Mouse (Mus musculus) liver, embryonic 15.5 days (tissue): ENCODE measurements around the gene Capn5. TPM values are rescaled to one million over a fixed set of nuclear protein-coding genes. Genes with fewer than 3 reads are reported as not detected.
"Not testable (repeated sequence)": the region's sequence is repeated elsewhere in the genome, so short reads cannot be mapped to it uniquely, and the experiment has no call there.

ENCODE experiments used
- ATAC-seq: fragments of 200-750 bp; cut with Nextera tagmentation; 2 replicates; pipeline ENCODE4 v1.8.0; 2017; ENCODE audit warnings: moderate number of reproducible peaks, mild to moderate bottlenecking, moderate library complexity; ENCODE audit not compliant: insufficient read depth
- H3K27ac ChIP-seq: fragments of 300-500 bp; sonication (generic); replicated peaks from 2 replicates; pipeline ENCODE4 v1.5.1; 2015; ENCODE audit warnings: mild to moderate bottlenecking, inconsistent platforms
- H3K27me3 ChIP-seq: fragments of 300-500 bp; sonication (generic); 2 replicates; pipeline ENCODE4 v1.6.1; 2015; ENCODE audit warnings: mild to moderate bottlenecking, inconsistent platforms
- H3K36me3 ChIP-seq: fragments of 300-500 bp; sonication (generic); replicated peaks from 2 replicates; pipeline ENCODE4 v1.6.1; 2015; ENCODE audit warnings: moderate library complexity, mild to moderate bottlenecking, inconsistent platforms
- H3K4me1 ChIP-seq: fragments of 300-500 bp; sonication (generic); replicated peaks from 2 replicates; pipeline ENCODE4 v1.6.1; 2015; ENCODE audit warnings: inconsistent platforms
- H3K4me2 ChIP-seq: fragments of 300-500 bp; sonication (generic); 2 replicates; pipeline ENCODE4 v1.6.1; 2015; ENCODE audit warnings: moderate library complexity, mild to moderate bottlenecking, inconsistent platforms
- H3K4me3 ChIP-seq: fragments of 300-500 bp; sonication (generic); replicated peaks from 2 replicates; pipeline ENCODE4 v1.5.1; 2015; ENCODE audit warnings: mild to moderate bottlenecking, inconsistent platforms
- H3K9ac ChIP-seq: fragments of 300-500 bp; sonication (generic); 2 replicates; pipeline ENCODE4 v1.6.1; 2015; ENCODE audit warnings: moderate library complexity, mild to moderate bottlenecking, inconsistent platforms
- H3K9me3 ChIP-seq: fragments of 300-500 bp; sonication (generic); replicated peaks from 2 replicates; pipeline ENCODE4 v1.6.1; 2016; ENCODE audit warnings: inconsistent platforms
- WGBS: fragments of 180-500 bp; shearing (Covaris S2); methylation state at CpG from one replicate; pipeline ENCODE4 v1.1.7; 2015; ENCODE audit warnings: mixed read lengths; ENCODE audit not compliant: insufficient replicate concordance; 5-methylcytosine and 5-hydroxymethylcytosine counted together
- polyA plus RNA-seq: library from polyadenylated mRNA; unstranded; fragments of >200 nt; fragmentation: Nextera tagmentation; extraction: Ambion mirVana; gene quantifications from 2 replicates; pipeline ENCODE4 v1.2.1, GENCODE M21; 2015

The Capn5 gene
- polyA plus RNA-seq, 1 experiment from 2014 or later: 14.3 TPM

DNA sequence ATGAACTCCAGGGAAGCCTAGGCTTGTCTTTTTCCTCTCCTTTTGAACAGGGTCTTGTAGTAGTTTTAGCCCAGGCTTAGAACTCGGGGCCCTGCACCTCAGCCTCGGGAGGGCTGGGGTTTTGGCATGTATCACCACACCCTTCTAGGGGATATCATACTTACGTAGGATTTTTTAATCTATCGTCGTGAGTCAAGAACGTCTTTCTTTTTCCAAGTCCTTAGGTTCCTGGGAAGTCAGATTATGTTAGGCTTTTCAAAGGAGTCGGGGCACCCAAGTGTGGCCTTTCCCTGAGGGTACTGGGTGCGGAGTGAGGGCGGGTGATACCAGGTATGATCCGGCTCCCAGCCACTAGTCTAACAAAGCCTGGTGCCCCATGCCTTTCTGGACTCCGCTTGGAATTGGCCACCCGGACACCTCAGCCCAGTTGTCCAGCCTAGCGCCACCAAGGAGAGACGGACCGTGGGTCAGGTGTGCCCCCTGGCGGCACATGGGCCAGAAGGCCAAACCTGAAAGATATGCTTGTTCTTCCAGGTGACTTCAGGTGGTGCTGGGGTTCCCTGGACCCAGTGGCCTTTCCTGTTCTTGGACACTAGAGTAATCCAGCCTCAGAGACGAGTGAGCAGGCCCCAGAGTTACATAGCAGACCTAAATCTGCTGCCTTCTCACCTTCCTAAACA, 13.6 kb upstream of the Capn5 start:
- 0 out of 2 replicates have a peak, but pooled peaks have one; percentile 13 for ATAC-seq
- H3K27me3 ChIP-seq: peaks cover 54% of the 10 kb centered on the region
- H3K4me3 ChIP-seq: no peak overlapping the region
- H3K4me1 ChIP-seq: peaks cover 30% of the 10 kb centered on the region
- WGBS: 55% methylated on average over 17 of the region's 17 CpGs
- no peaks in the 10 kb centered on the region for H3K9me3 ChIP-seq
- no peaks in the 10 kb centered on the region for H3K36me3 ChIP-seq
- H3K4me2 ChIP-seq: no peak overlapping the region
- no peak overlapping the region for H3K27ac ChIP-seq
- no peak overlapping the region for H3K9ac ChIP-seq

DNA sequence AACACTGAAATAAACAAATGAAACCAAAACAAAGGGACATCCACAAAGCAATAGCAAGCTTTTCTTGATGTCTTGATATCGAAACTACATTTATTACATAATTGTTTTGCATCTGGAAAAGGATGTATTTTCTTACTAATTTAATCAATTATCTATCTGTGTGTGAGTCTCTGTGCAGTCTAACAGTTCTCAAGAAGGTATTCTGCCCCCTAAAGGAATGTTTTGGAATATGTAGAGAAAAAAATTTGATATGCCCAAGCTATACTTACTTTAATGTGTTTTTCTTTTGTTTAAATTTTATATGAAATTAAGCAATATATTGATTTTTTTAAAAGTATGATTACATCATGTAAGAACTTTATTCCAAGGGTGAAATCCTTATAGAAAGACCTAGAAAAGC, 12.5 kb upstream of the Capn5 start:
- H3K27ac ChIP-seq: no peak overlapping the region
- H3K27me3 ChIP-seq: peaks cover 42% of the 10 kb centered on the region
- WGBS: 56% methylated on average over 1 of the region's 1 CpGs
- no peaks in the 10 kb centered on the region for H3K36me3 ChIP-seq
- H3K4me3 ChIP-seq: no peak overlapping the region
- peaks cover 30% of the 10 kb centered on the region for H3K4me1 ChIP-seq
- no peak overlapping the region for H3K4me2 ChIP-seq
- no peaks in the 10 kb centered on the region for H3K9me3 ChIP-seq
- ATAC-seq: no peak
- H3K9ac ChIP-seq: no peak overlapping the region

- Histone ChIP-seq H3K4me3 (no peak overlapping the region), H3K36me3 (no peaks in the 10 kb centered on the region), H3K9ac (no peak overlapping the region), H3K4me2 (no peak overlapping the region), H3K4me1 (peaks cover 30% of the 10 kb centered on the region), H3K9me3 (no peaks in the 10 kb centered on the region), H3K27me3 (peaks cover 34% of the 10 kb centered on the region), H3K27ac (peak overlapping the region; percentile 42)
- ATAC-seq: 0 out of 2 replicates have a peak, but pooled peaks have one; percentile 14
- WGBS: 26% methylated on average over 3 of the region's 3 CpGs
Measured at GRCm38 (mm10) chr7:98189745-98190144, 11.7 kb upstream of the Capn5 start.

DNA sequence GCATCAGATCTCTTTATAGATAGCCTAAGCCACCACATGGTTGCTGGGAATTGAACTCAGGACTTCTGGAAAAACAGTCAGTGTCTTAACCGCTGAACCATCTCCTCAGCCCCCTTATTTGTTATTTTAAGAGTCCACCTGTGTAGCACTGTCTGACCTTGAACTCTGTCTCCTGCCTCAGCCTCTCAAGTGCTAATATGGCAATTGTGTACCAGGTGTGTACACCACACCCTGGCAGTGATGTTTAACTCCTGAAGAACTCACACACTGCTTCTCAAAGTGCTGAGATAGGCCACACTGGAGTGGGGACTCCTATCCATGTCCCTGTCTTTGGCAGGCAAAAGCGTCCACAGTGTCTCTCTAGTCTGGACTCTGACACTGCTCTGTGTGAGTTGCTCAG, 10.6 kb upstream of the Capn5 start:
- Histone ChIP-seq H3K9me3 (no peaks in the 10 kb centered on the region), H3K4me3 (no peak overlapping the region), H3K36me3 (no peaks in the 10 kb centered on the region), H3K27ac (no peak overlapping the region), H3K9ac (no peak overlapping the region), H3K4me1 (peaks cover 21% of the 10 kb centered on the region), H3K4me2 (no peak overlapping the region), H3K27me3 (peaks cover 23% of the 10 kb centered on the region)
- no peak for ATAC-seq
- WGBS: 68% methylated on average over 2 of the region's 2 CpGs

DNA sequence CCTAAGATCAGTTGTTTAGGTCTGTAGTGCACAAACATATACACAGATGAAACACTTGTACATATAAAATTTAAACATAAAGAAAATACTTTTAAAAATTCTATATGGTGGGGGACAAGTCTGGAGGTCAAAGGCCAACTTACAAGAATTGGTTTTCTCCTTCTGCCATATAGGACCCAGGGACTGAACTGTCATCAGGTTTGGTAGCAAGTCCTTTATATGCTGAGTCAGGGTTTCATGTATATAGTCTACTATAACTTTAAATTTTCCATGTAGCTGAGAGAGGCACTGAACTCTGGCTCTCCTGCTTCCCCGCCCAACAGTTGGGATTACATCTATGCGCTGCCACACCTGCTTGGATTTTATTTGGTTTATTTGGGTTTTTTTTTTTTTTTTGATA, 10.2 kb upstream of the Capn5 start:
- no peak overlapping the region for H3K27ac ChIP-seq
- 83% methylated on average over 2 of the region's 2 CpGs for WGBS
- peaks cover 19% of the 10 kb centered on the region for H3K27me3 ChIP-seq
- H3K4me1 ChIP-seq: peaks cover 16% of the 10 kb centered on the region
- no peak overlapping the region for H3K4me3 ChIP-seq
- no peak overlapping the region for H3K4me2 ChIP-seq
- no peak overlapping the region for H3K9ac ChIP-seq
- no peak for ATAC-seq
- H3K36me3 ChIP-seq: no peaks in the 10 kb centered on the region
- H3K9me3 ChIP-seq: no peaks in the 10 kb centered on the region

DNA sequence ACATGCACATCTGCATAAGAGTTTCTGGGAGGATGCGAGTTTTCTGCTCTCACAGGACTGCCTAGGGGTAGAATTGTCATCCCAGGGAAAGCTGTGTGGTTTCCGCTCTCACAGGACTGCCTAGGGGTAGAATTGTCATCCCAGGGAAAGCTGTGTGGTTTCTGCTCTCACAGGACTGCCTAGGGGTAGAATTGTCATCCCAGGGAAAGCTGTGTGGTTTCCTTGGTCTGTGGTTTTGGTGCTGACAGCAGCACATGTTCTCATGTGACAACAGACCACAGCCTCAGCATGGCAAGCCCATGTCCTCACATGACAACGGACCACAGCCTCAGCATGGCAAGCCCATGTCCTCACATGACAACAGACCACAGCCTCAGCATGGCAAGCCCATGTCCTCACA, 9.3 kb upstream of the Capn5 start:
- H3K4me1 ChIP-seq: peaks cover 15% of the 10 kb centered on the region
- not testable (repeated sequence) for H3K36me3 ChIP-seq, H3K27me3 ChIP-seq, H3K9ac ChIP-seq, ATAC-seq, H3K9me3 ChIP-seq, H3K4me2 ChIP-seq, H3K4me3 ChIP-seq, H3K27ac ChIP-seq
- 39% methylated on average over 3 of the region's 3 CpGs for WGBS

DNA sequence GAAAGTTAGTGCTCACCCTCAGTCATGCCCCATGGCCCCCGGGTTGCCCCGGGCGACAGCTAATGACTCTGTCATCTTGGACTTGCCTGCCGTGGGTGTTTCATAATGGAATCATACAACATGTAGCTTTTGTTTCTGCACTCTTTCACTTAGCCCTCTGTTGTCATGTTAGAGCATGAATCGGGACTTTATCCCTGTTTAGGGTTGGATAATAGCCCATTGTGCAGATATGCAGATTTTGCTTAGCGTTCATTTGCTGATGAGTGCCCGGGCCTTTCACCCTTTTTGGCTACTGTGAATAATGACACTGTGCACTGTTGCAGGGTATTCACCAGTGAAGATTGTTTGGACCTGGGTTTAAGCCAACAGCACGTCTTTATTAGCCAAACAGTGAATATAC, 8.6 kb upstream of the Capn5 start:
- 70% methylated on average over 8 of the region's 8 CpGs for WGBS
- Histone ChIP-seq H3K27me3 (peaks cover 3% of the 10 kb centered on the region), H3K36me3 (no peaks in the 10 kb centered on the region), H3K27ac (no peak overlapping the region), H3K4me3 (no peak overlapping the region), H3K9me3 (no peaks in the 10 kb centered on the region), H3K9ac (no peak overlapping the region), H3K4me1 (peaks cover 15% of the 10 kb centered on the region), H3K4me2 (no peak overlapping the region)
- no peak for ATAC-seq

DNA sequence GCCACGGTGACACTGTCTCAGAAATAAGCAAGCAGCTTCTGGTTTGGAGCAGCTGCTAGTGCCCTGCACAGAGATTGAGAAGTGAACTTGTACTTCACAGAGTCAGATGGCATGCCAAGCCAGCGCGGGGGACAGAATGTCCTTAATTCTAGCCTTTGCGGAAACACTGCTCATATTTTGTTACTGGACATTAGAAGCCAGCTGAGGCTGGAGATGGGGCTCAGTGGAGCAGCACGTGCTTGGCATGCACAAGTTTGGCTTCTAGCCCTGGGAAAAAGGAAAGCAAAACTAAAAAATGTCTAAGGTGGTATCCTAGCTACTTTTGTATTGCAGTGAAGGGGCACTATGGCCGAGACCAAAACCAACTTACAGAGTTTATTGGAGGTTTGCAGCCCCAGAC, 7.3 kb upstream of the Capn5 start:
- Histone ChIP-seq H3K4me3 (no peak overlapping the region), H3K27ac (no peak overlapping the region), H3K36me3 (no peaks in the 10 kb centered on the region), H3K4me2 (no peak overlapping the region), H3K9ac (no peak overlapping the region), H3K27me3 (no peaks in the 10 kb centered on the region), H3K9me3 (no peaks in the 10 kb centered on the region), H3K4me1 (peaks cover 12% of the 10 kb centered on the region)
- no peak for ATAC-seq
- 72% methylated on average over 6 of the region's 6 CpGs for WGBS

DNA sequence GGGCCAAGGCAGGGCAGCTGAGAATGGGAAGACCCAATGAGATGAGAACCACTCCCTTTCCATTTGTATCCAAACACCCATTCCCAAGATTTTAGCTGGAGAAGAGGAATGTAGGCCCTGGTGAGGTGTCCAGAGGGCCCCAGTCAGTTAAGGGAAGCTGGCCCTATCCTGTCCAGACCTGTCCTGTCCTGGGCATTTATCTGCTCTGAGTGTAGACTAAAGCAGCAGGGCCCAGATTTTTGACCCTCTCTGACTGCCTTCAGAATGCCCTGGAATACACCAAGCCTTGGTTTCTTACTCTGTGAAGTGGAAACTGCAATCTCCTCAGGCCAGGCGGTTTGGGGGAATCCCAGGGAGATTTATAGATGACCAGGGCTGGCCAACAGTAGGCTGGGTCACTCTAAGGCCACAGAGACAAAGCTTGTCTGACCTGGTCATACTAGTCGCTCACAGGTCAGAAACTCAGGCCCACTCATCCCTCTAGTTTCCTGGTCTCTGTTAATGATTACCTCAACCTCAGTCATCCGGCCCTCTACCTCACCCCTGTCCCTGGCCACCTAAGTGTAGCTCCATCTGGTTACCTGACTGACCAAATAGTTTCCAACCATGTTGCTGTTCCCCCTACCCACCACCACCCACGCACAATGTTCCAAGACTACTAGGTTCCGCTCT, 622 bp upstream of the Capn5 start:
- peak; percentile 3 for ATAC-seq
- H3K36me3 ChIP-seq: no peaks in the 10 kb centered on the region
- H3K4me2 ChIP-seq: peak overlapping the region; percentile 88
- no peaks in the 10 kb centered on the region for H3K9me3 ChIP-seq
- H3K4me1 ChIP-seq: peaks cover 59% of the 10 kb centered on the region
- H3K9ac ChIP-seq: peak overlapping the region; percentile 86
- H3K27me3 ChIP-seq: no peaks in the 10 kb centered on the region
- WGBS: 75% methylated on average over 5 of the region's 5 CpGs
- H3K27ac ChIP-seq: peak overlapping the region; percentile 97
- peak overlapping the region; percentile 96 for H3K4me3 ChIP-seq

- H3K9me3 ChIP-seq: no peaks in the 10 kb centered on the region
- H3K36me3 ChIP-seq: no peaks in the 10 kb centered on the region
- no peak for ATAC-seq
- 1% methylated on average over 9 of the region's 9 CpGs for WGBS
- peak overlapping the region; percentile 97 for H3K27ac ChIP-seq
- peak overlapping the region; percentile 88 for H3K4me2 ChIP-seq
- H3K4me3 ChIP-seq: peak overlapping the region; percentile 96
- H3K4me1 ChIP-seq: peaks cover 70% of the 10 kb centered on the region
- no peaks in the 10 kb centered on the region for H3K27me3 ChIP-seq
- H3K9ac ChIP-seq: peak overlapping the region; percentile 86
Measured at GRCm38 (mm10) chr7:98177566-98177928, 527 bp downstream of the Capn5 start.

DNA sequence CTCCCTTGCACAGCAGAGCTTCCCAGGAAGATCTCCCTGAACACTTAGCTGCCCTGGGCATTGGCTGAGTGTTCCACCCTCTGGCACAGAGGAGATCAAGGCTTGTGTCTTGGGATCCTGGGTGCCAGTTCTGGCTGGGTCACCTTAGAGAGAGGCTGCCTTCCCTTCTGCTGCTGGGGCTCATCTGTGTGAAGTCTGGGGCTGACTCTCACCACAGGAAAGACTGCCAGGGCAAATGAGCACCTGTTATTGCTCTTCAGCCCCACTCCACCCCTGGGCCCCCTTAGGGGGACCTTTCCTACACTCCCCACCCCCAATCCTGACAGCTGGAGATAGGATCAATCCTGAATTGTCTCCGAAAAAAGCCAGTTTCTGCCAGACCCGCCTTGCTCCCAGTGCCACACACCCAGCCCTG, 996 bp downstream of the Capn5 start:
- no peak for ATAC-seq
- no peaks in the 10 kb centered on the region for H3K9me3 ChIP-seq
- peak overlapping the region; percentile 97 for H3K27ac ChIP-seq
- no peaks in the 10 kb centered on the region for H3K27me3 ChIP-seq
- peak overlapping the region; percentile 88 for H3K4me2 ChIP-seq
- H3K9ac ChIP-seq: peak overlapping the region; percentile 86
- H3K4me3 ChIP-seq: peak overlapping the region; percentile 96
- no peaks in the 10 kb centered on the region for H3K36me3 ChIP-seq
- peaks cover 75% of the 10 kb centered on the region for H3K4me1 ChIP-seq
- 28% methylated on average over 2 of the region's 2 CpGs for WGBS
